Mouse (Mus musculus) lung, postnatal 36 days (tissue): ENCODE results near the gene Wnt11.
A peak's percentile ranks its signal among the peaks of the same experiment; 100 is the strongest.

ENCODE experiments used
- DNase-seq: peaks from one replicate; pipeline ENCODE4 v3.0.0; 2022; ENCODE audit warnings: mixed read lengths

Wnt11 gene

GRCm38 (mm10) chr7:98834711-98835321 is at the start of gene Wnt11:
Wnt11 (plus strand) TSS chr7:98835112.
- DNase-seq: peak; percentile 37

- peak; percentile 57 for DNase-seq
These were observed 47.9 kb upstream of the Wnt11 start for GRCm38 (mm10) chr7:98786792-98787612.

GRCm38 (mm10) chr7:98788721-98789120 is 46.2 kb upstream of the Wnt11 start:
- DNase-seq: no peak

- DNase-seq: no peak
These were observed 45.8 kb upstream of the Wnt11 start for GRCm38 (mm10) chr7:98789121-98789520.

GRCm38 (mm10) chr7:98791864-98792263 is 43.0 kb upstream of the Wnt11 start:
- no peak for DNase-seq

- no peak for DNase-seq
These were observed 41.1 kb upstream of the Wnt11 start for GRCm38 (mm10) chr7:98793811-98794210.

GRCm38 (mm10) chr7:98794444-98794843 is 40.5 kb upstream of the Wnt11 start:
- no peak for DNase-seq

GRCm38 (mm10) chr7:98795637-98796036 is 39.3 kb upstream of the Wnt11 start:
- DNase-seq: no peak

GRCm38 (mm10) chr7:98797347-98798133 is 37.4 kb upstream of the Wnt11 start:
- DNase-seq: no peak

- DNase-seq: no peak
These were observed 36.8 kb upstream of the Wnt11 start for GRCm38 (mm10) chr7:98798134-98798417.

GRCm38 (mm10) chr7:98800435-98800834 is 34.5 kb upstream of the Wnt11 start:
- DNase-seq: no peak

GRCm38 (mm10) chr7:98801086-98801485 is 33.8 kb upstream of the Wnt11 start:
- DNase-seq: no peak

- DNase-seq: no peak
These were observed 31.7 kb upstream of the Wnt11 start for GRCm38 (mm10) chr7:98803181-98803580.

GRCm38 (mm10) chr7:98804841-98805772 is 29.8 kb upstream of the Wnt11 start:
- peak; percentile 62 for DNase-seq

GRCm38 (mm10) chr7:98806961-98807360 is 28.0 kb upstream of the Wnt11 start:
- no peak for DNase-seq

GRCm38 (mm10) chr7:98809372-98809771 is 25.5 kb upstream of the Wnt11 start:
- DNase-seq: no peak

- DNase-seq: no peak
These were observed 24.3 kb upstream of the Wnt11 start for GRCm38 (mm10) chr7:98810619-98811018.

GRCm38 (mm10) chr7:98820501-98820900 is 14.4 kb upstream of the Wnt11 start:
- DNase-seq: no peak

GRCm38 (mm10) chr7:98822881-98823280 is 12.0 kb upstream of the Wnt11 start:
- no peak for DNase-seq

GRCm38 (mm10) chr7:98823896-98824822 is 10.8 kb upstream of the Wnt11 start:
- no peak for DNase-seq

- no peak for DNase-seq
These were observed 6.9 kb upstream of the Wnt11 start for GRCm38 (mm10) chr7:98828052-98828451.

- DNase-seq: no peak
These were observed 6.0 kb upstream of the Wnt11 start for GRCm38 (mm10) chr7:98828876-98829275.
